Mouse (Mus musculus) kidney, embryonic 16.5 days (tissue): ENCODE measurements around the gene Ppp2r3d. TPM values are rescaled to one million over a fixed set of nuclear protein-coding genes. Genes with fewer than 3 reads are reported as not detected.

ENCODE experiments used
- ATAC-seq: fragments of 200-750 bp; cut with Nextera tagmentation; 2 replicates; pipeline ENCODE4 v1.8.0; 2017; ENCODE audit warnings: moderate TSS enrichment; ENCODE audit not compliant: low FRiP score, low TSS enrichment
- H3K27ac ChIP-seq: fragments of 300-500 bp; sonication (generic); 2 replicates; pipeline ENCODE4 v1.5.1; 2014; ENCODE audit warnings: low read length
- H3K27me3 ChIP-seq: fragments of 300-500 bp; sonication (generic); 2 replicates; pipeline ENCODE4 v1.6.1; 2014; ENCODE audit warnings: low read length, control low read depth, mixed read lengths; ENCODE audit not compliant: insufficient read depth
- H3K36me3 ChIP-seq: fragments of 300-500 bp; sonication (generic); 2 replicates; pipeline ENCODE4 v1.6.1; 2014; ENCODE audit warnings: low read length, control low read depth, mixed read lengths; ENCODE audit not compliant: insufficient read depth
- H3K4me1 ChIP-seq: fragments of 300-500 bp; sonication (generic); 2 replicates; pipeline ENCODE4 v1.6.1; 2014; ENCODE audit warnings: low read length, control low read depth, mixed read lengths; ENCODE audit not compliant: insufficient read depth
- H3K4me2 ChIP-seq: fragments of 300-500 bp; sonication (generic); replicated peaks from 2 replicates; pipeline ENCODE4 v1.6.1; 2014; ENCODE audit warnings: low read depth, low read length
- H3K4me3 ChIP-seq: fragments of 300-500 bp; sonication (generic); 2 replicates; pipeline ENCODE4 v1.5.1; 2014; ENCODE audit warnings: mild to moderate bottlenecking, low read length
- H3K9ac ChIP-seq: fragments of 300-500 bp; sonication (generic); replicated peaks from 2 replicates; pipeline ENCODE4 v1.6.1; 2014; ENCODE audit warnings: low read length
- H3K9me3 ChIP-seq: fragments of 300-500 bp; sonication (generic); 2 replicates; pipeline ENCODE4 v1.6.1; 2016; ENCODE audit warnings: low read length, control low read depth
- WGBS: fragments of 180-500 bp; shearing (Covaris S2); extraction: QIAGEN DNeasy Blood & Tissue Kit; methylation state at CpG from one replicate; pipeline ENCODE4 v1.1.7; 2014; 5-methylcytosine and 5-hydroxymethylcytosine counted together
- polyA plus RNA-seq: library from polyadenylated mRNA; unstranded; fragments of >200 nt; fragmentation: Nextera tagmentation; extraction: Ambion mirVana; gene quantifications from 2 replicates; pipeline ENCODE4 v1.2.1, GENCODE M21; 2015

The Ppp2r3d gene
- polyA plus RNA-seq, 1 experiment from 2014 or later: 137 TPM

DNA sequence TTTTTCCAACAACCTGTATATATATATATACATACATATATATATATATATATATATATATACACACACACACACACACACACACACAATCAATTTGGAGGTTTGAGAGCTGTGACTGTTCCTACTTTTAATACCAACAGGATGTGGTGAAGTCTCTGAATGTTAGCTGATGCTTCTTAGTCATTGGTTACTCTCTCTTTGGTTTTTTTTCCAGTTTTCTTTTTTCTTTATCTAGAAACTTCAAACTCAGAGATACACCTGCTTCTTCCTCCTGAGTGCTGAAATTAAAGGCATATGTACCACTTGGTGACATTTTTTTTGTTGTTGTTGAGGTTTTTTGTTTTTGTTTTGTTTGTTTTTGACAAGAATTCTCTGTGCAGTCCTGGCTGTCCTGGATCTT, 63.8 kb downstream of the Ppp2r3d start:
- H3K4me2 ChIP-seq: no peak overlapping the region
- ATAC-seq: no peak
- H3K4me1 ChIP-seq: no peaks in the 10 kb centered on the region
- no peak overlapping the region for H3K4me3 ChIP-seq
- H3K27me3 ChIP-seq: no peaks in the 10 kb centered on the region
- no peak overlapping the region for H3K27ac ChIP-seq
- H3K9ac ChIP-seq: no peak overlapping the region
- H3K9me3 ChIP-seq: no peaks in the 10 kb centered on the region
- no peaks in the 10 kb centered on the region for H3K36me3 ChIP-seq

DNA sequence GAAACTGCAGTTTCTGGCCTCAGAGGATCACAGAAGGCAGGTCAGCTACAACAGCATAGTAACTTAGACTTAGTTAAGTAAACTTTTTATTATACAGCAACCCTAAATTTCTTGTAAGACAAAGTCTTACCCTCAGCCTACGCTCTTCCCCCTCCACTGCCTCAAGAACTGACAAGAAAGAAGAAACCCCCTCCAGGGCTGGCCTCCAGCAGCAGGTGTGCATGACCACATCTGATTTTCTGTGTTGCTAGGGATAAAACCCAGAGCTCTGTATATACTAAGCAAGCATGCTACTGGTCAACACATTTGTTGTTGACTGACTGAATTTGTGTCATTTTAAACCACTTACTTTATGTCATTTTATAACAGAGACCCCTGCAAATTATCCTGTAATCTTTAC, 65.1 kb downstream of the Ppp2r3d start:
- Histone ChIP-seq H3K9ac (no peak overlapping the region), H3K9me3 (no peaks in the 10 kb centered on the region), H3K36me3 (no peaks in the 10 kb centered on the region), H3K4me3 (no peak overlapping the region), H3K27ac (no peak overlapping the region), H3K4me1 (no peaks in the 10 kb centered on the region), H3K4me2 (no peak overlapping the region), H3K27me3 (no peaks in the 10 kb centered on the region)
- 45% methylated on average over 1 of the region's 1 CpGs for WGBS
- ATAC-seq: no peak

DNA sequence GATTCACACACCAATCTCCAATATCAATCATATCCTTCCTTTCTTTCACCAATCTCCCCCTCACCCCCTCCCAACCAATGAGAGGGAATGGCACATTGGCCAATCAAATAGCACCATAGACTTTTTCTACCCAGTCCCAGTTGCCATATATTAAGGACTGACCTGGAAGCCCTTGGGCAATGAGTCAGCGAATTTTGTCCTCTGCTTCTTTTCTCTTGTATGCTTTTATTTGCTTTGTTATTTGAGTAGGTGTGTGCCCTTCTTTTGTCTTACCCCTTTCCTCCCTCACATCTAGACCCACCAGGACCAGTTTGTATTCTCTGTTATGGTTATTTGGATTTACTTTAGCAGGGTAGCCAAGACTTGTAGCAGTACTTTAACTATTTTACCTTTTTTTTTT, 68.1 kb downstream of the Ppp2r3d start:
- H3K9ac ChIP-seq: no peak overlapping the region
- WGBS: 36% methylated on average over 1 of the region's 1 CpGs

More for the DNA sequence above, 68.1 kb downstream of the Ppp2r3d start:
- Histone ChIP-seq H3K4me2 (no peak overlapping the region), H3K4me3 (no peak overlapping the region), H3K9me3 (no peaks in the 10 kb centered on the region), H3K27ac (no peak overlapping the region), H3K27me3 (no peaks in the 10 kb centered on the region), H3K4me1 (no peaks in the 10 kb centered on the region), H3K36me3 (no peaks in the 10 kb centered on the region)
- ATAC-seq: no peak

Other genes with a start within 250 kb of the Ppp2r3d start
- 12.0 and 14.2 TPM in 2 replicates for gene 2010315B03Rik, start 164.2 kb downstream of the Ppp2r3d start, polyA plus RNA-seq
- not detected in 2 replicates for gene Gm21836, start 16.9 kb upstream of the Ppp2r3d start, polyA plus RNA-seq